Mouse (Mus musculus): Measurements from ENCODE around the gene Srrd. TPM values are rescaled to one million over a fixed set of nuclear protein-coding genes. Genes with fewer than 3 reads are reported as not detected.
"Not testable (repeated sequence)": the region's sequence is repeated elsewhere in the genome, so short reads cannot be mapped to it uniquely, and the experiment has no call there.

The Srrd gene
- polyA plus RNA-seq, 1 experiment from 2014 or later = 40.5 TPM

GRCm38 (mm10) chr5:112324637-112325545 lies 17.9 kb downstream of the Srrd start:
- DNase-seq (ENCODE audit: low spot score) = peak; percentile 85
- Histone ChIP-seq H3K27me3 (ENCODE audit: insufficient read depth, poor library complexity, severe bottlenecking) (no peaks in the 10 kb centered on the region), H3K4me3 (peak overlapping the region; percentile 99), H3K9me3 (no peaks in the 10 kb centered on the region), H3K36me3 (peaks cover 21% of the 10 kb centered on the region), H3K27ac (peak overlapping the region; percentile 87), H3K4me1 (peaks cover 27% of the 10 kb centered on the region)
- 22% methylated on average over 24 of the region's 24 CpGs for WGBS

GRCm38 (mm10) chr5:112323246-112323645 lies 19.6 kb downstream of the Srrd start:
- Histone ChIP-seq H3K4me1 (peaks cover 27% of the 10 kb centered on the region), H3K4me3 (no peak overlapping the region), H3K27ac (no peak overlapping the region), H3K9me3 (no peaks in the 10 kb centered on the region), H3K27me3 (ENCODE audit: insufficient read depth, poor library complexity, severe bottlenecking) (no peaks in the 10 kb centered on the region), H3K36me3 (peaks cover 6% of the 10 kb centered on the region)
- DNase-seq (ENCODE audit: low spot score) = no peak
- WGBS = 87% methylated on average over 6 of the region's 6 CpGs

GRCm38 (mm10) chr5:112321376-112321775 lies 21.5 kb downstream of the Srrd start:
- 75% methylated on average over 4 of the region's 4 CpGs for WGBS

GRCm38 (mm10) chr5:112320936-112321335 lies 21.9 kb downstream of the Srrd start:
- Histone ChIP-seq H3K27ac (no peak overlapping the region), H3K36me3 (no peaks in the 10 kb centered on the region), H3K9me3 (no peaks in the 10 kb centered on the region), H3K4me3 (no peak overlapping the region), H3K4me1 (peaks cover 28% of the 10 kb centered on the region), H3K27me3 (ENCODE audit: insufficient read depth, poor library complexity, severe bottlenecking) (no peaks in the 10 kb centered on the region)
- WGBS = 67% methylated on average over 6 of the region's 6 CpGs
- no peak for DNase-seq (ENCODE audit: low spot score)

More at GRCm38 (mm10) chr5:112321376-112321775, 21.5 kb downstream of the Srrd start:
- H3K4me3 ChIP-seq = no peak overlapping the region
- no peaks in the 10 kb centered on the region for H3K27me3 ChIP-seq (ENCODE audit: insufficient read depth, poor library complexity, severe bottlenecking)
- no peak for DNase-seq (ENCODE audit: low spot score)
- H3K36me3 ChIP-seq = no peaks in the 10 kb centered on the region
- peaks cover 28% of the 10 kb centered on the region for H3K4me1 ChIP-seq
- H3K27ac ChIP-seq = no peak overlapping the region
- no peaks in the 10 kb centered on the region for H3K9me3 ChIP-seq

- no peak for DNase-seq (ENCODE audit: low spot score)
- H3K4me1 ChIP-seq = peaks cover 23% of the 10 kb centered on the region
- no peak overlapping the region for H3K27ac ChIP-seq
- H3K9me3 ChIP-seq = no peaks in the 10 kb centered on the region
- H3K36me3 ChIP-seq = peaks cover 5% of the 10 kb centered on the region; the same call in 1 of the 2 replicates
- WGBS = 75% methylated on average over 5 of the region's 5 CpGs
- no peaks in the 10 kb centered on the region for H3K27me3 ChIP-seq (ENCODE audit: insufficient read depth, poor library complexity, severe bottlenecking)
- no peak overlapping the region for H3K4me3 ChIP-seq
These were observed 22.5 kb downstream of the Srrd start for GRCm38 (mm10) chr5:112320379-112320778.

- not testable (repeated sequence) for DNase-seq (ENCODE audit: low spot score); H3K36me3 ChIP-seq; H3K27ac ChIP-seq; H3K4me3 ChIP-seq; H3K9me3 ChIP-seq; H3K27me3 ChIP-seq (ENCODE audit: insufficient read depth, poor library complexity, severe bottlenecking)
- WGBS = 40% methylated on average over 2 of the region's 2 CpGs
- H3K4me1 ChIP-seq = peaks cover 13% of the 10 kb centered on the region
These were observed 23.5 kb downstream of the Srrd start for GRCm38 (mm10) chr5:112319343-112319742.

GRCm38 (mm10) chr5:112317328-112317727 lies 25.5 kb downstream of the Srrd start:
- Histone ChIP-seq H3K27ac (0 out of 2 replicates have a peak overlapping the region, but pooled peaks have one; percentile 47), H3K4me3 (no peak overlapping the region), H3K27me3 (ENCODE audit: insufficient read depth, poor library complexity, severe bottlenecking) (no peaks in the 10 kb centered on the region), H3K36me3 (peaks cover 29% of the 10 kb centered on the region), H3K4me1 (peaks cover 21% of the 10 kb centered on the region), H3K9me3 (no peaks in the 10 kb centered on the region)
- WGBS = 40% methylated on average over 5 of the region's 5 CpGs
- no peak for DNase-seq (ENCODE audit: low spot score)

- no peak overlapping the region for H3K27ac ChIP-seq
- H3K27me3 ChIP-seq (ENCODE audit: insufficient read depth, poor library complexity, severe bottlenecking) = no peaks in the 10 kb centered on the region
- DNase-seq (ENCODE audit: low spot score) = no peak
- H3K9me3 ChIP-seq = no peaks in the 10 kb centered on the region
- WGBS = 77% methylated on average over 5 of the region's 5 CpGs
- peaks cover 37% of the 10 kb centered on the region for H3K36me3 ChIP-seq
- H3K4me3 ChIP-seq = no peak overlapping the region
- H3K4me1 ChIP-seq = peaks cover 21% of the 10 kb centered on the region
These were observed 26.4 kb downstream of the Srrd start for GRCm38 (mm10) chr5:112316468-112316867.

- WGBS = 70% methylated on average over 11 of the region's 11 CpGs
- DNase-seq (ENCODE audit: low spot score) = no peak
- Histone ChIP-seq H3K36me3 (peaks cover 68% of the 10 kb centered on the region), H3K27ac (0 out of 2 replicates have a peak overlapping the region, but pooled peaks have one; percentile 36), H3K9me3 (no peaks in the 10 kb centered on the region), H3K4me3 (no peak overlapping the region), H3K4me1 (peaks cover 22% of the 10 kb centered on the region), H3K27me3 (ENCODE audit: insufficient read depth, poor library complexity, severe bottlenecking) (no peaks in the 10 kb centered on the region)
These were observed 29.5 kb downstream of the Srrd start for GRCm38 (mm10) chr5:112313222-112313885.

- H3K4me1 ChIP-seq = peaks cover 14% of the 10 kb centered on the region; the same call in 1 of the 2 replicates
- DNase-seq (ENCODE audit: low spot score) = no peak
- 72% methylated on average over 5 of the region's 5 CpGs for WGBS
- H3K4me3 ChIP-seq = no peak overlapping the region
- peaks cover 52% of the 10 kb centered on the region for H3K36me3 ChIP-seq
- no peak overlapping the region for H3K27ac ChIP-seq
- no peaks in the 10 kb centered on the region for H3K9me3 ChIP-seq
- no peaks in the 10 kb centered on the region for H3K27me3 ChIP-seq (ENCODE audit: insufficient read depth, poor library complexity, severe bottlenecking)
These were observed 37.0 kb downstream of the Srrd start for GRCm38 (mm10) chr5:112305842-112306241.

GRCm38 (mm10) chr5:112302310-112302709 lies 40.5 kb downstream of the Srrd start:
- H3K4me1 ChIP-seq = peaks cover 37% of the 10 kb centered on the region
- H3K4me3 ChIP-seq = no peak overlapping the region
- H3K27ac ChIP-seq = no peak overlapping the region
- H3K9me3 ChIP-seq = no peaks in the 10 kb centered on the region
- 79% methylated on average over 5 of the region's 5 CpGs for WGBS
- no peaks in the 10 kb centered on the region; the same call in 1 of the 2 replicates for H3K27me3 ChIP-seq (ENCODE audit: insufficient read depth, poor library complexity, severe bottlenecking)
- H3K36me3 ChIP-seq = peaks cover 16% of the 10 kb centered on the region
- no peak for DNase-seq (ENCODE audit: low spot score)

GRCm38 (mm10) chr5:112301694-112302093 lies 41.1 kb downstream of the Srrd start:
- peaks cover 14% of the 10 kb centered on the region; the same call in 1 of the 2 replicates for H3K36me3 ChIP-seq
- DNase-seq (ENCODE audit: low spot score) = no peak
- no peaks in the 10 kb centered on the region; the same call in 1 of the 2 replicates for H3K27me3 ChIP-seq (ENCODE audit: insufficient read depth, poor library complexity, severe bottlenecking)
- H3K9me3 ChIP-seq = no peaks in the 10 kb centered on the region
- H3K4me3 ChIP-seq = no peak overlapping the region
- 74% methylated on average over 4 of the region's 4 CpGs for WGBS
- no peak overlapping the region; the same call in 1 of the 2 replicates for H3K27ac ChIP-seq
- peaks cover 43% of the 10 kb centered on the region for H3K4me1 ChIP-seq
